Mouse (Mus musculus): ENCODE data around the gene Flt4. TPM values are rescaled to one million over a fixed set of nuclear protein-coding genes. Genes with fewer than 3 reads are reported as not detected.

Gene Flt4
- polyA plus RNA-seq, 1 experiment from 2014 or later: 9.3 TPM

DNA sequence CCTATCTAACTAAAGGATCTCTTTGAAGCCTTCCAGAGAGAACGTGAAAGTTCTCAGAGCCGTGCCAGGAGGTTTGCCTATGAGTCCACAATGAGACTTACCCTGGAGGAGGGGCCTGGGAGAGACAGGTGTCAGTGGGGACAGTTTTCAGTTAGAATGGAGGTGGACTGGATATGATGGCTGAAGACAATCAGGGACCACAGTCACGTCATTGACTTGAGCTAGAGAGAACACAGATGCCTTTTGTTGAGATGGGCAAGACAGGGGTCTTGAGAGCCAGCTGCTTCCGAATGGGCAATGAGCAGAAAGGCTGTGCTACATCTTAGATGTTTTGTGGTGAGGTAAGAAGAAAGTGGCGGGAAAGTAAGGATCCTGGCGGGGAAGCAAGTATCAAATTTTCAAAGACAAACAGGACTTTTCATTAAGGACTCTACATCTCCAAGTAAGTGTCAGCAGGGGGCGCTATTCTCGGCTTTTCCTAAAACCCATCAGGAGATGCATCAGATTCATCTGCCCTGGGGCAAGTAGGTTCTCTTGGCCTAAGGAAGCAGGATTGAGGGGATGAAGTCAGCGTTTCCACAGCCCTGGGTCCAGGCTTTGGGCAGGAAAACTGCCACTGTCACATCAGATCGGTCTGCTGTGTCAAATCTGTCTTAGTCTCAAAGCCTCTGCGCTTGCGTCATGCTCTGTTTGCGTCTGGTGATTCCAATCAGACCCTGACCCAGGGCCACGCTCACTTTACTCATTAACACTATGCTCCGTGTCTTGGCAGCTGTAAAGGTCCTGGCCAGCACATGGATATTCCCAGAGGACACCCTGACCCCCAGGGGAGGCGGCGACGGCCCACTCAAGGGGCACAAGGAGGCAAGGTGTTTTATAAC, 41.3 kb downstream of the Flt4 start:
- no peak overlapping the region for H3K4me2 ChIP-seq (ENCODE audit: low read length)
- no peaks in the 10 kb centered on the region for H3K9me3 ChIP-seq (ENCODE audit: control insufficient read depth, low read length)
- no peak for ATAC-seq (ENCODE audit: insufficient number of reproducible peaks, insufficient read depth, low FRiP score, low read depth)
- no peak overlapping the region for H3K27ac ChIP-seq (replicated peaks in 1 of 2; ENCODE audit: control insufficient read depth in 1 of 2, insufficient read depth in 1 of 2, low read depth in 2 of 2, low read length in 2 of 2)
- H3K4me1 ChIP-seq (ENCODE audit: control insufficient read depth in 2 of 2, insufficient read depth in 2 of 2, low read length in 2 of 2): peaks cover 20 to 27% of the 10 kb centered on the region in 2 experiments
- H3K27me3 ChIP-seq (ENCODE audit: control insufficient read depth, insufficient read depth, low read length): no peaks in the 10 kb centered on the region
- no peak overlapping the region for H3K4me3 ChIP-seq (ENCODE audit: control insufficient read depth in 1 of 2, insufficient read depth in 1 of 2, low read depth in 1 of 2, low read length in 2 of 2)
- H3K9ac ChIP-seq (ENCODE audit: low read length): no peak overlapping the region
- H3K36me3 ChIP-seq (ENCODE audit: control insufficient read depth, insufficient read depth, low read length): no peaks in the 10 kb centered on the region
- WGBS: 47% methylated on average over 18 of the region's 18 CpGs

DNA sequence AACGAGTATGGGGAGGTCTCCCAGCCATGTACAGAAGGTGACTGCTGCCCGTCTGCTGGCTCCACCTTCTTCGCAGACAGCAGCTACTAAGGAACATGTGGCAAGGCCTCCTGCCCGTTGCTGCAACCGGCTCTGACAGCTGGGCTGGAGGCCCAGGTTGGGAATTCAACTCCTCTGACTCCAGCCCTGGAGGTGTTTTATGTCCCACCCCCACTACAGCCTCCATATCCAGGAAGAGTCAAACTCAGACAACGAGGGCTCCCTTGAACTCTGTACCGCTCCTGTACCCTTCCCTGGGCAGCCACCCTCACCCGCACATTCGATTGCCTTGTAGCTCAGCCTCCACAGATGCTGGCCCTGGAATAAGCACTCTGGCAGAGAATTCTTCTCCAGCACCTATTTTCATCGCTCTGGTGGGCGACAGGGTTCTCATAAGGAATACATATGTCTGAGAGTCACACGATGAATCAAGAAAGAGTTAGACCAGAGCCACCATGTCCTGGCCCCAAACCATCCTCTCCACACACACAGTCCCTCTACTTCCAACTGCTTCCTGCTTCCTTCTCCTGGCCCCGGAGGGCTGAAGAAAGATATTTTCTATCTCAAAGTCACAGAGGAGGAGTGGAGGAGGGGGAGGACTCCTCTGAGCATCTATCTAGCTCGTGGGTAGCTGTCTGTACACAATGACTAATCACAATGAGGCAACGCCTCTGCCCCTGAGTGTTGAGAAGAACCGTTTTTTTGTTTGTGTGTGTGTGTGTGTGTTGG, 42.1 kb downstream of the Flt4 start:
- no peaks in the 10 kb centered on the region for H3K27me3 ChIP-seq (ENCODE audit: control insufficient read depth, insufficient read depth, low read length)
- ATAC-seq (ENCODE audit: insufficient number of reproducible peaks, insufficient read depth, low FRiP score, low read depth): no peak
- H3K27ac ChIP-seq (replicated peaks in 1 of 2; ENCODE audit: control insufficient read depth in 1 of 2, insufficient read depth in 1 of 2, low read depth in 2 of 2, low read length in 2 of 2): no peak overlapping the region
- peaks cover 17 to 21% of the 10 kb centered on the region in 2 experiments for H3K4me1 ChIP-seq (ENCODE audit: control insufficient read depth in 2 of 2, insufficient read depth in 2 of 2, low read length in 2 of 2)
- no peak overlapping the region for H3K4me3 ChIP-seq (ENCODE audit: control insufficient read depth in 1 of 2, insufficient read depth in 1 of 2, low read depth in 1 of 2, low read length in 2 of 2)
- H3K9me3 ChIP-seq (ENCODE audit: control insufficient read depth, low read length): no peaks in the 10 kb centered on the region
- no peak overlapping the region for H3K4me2 ChIP-seq (ENCODE audit: low read length)
- H3K36me3 ChIP-seq (ENCODE audit: control insufficient read depth, insufficient read depth, low read length): no peaks in the 10 kb centered on the region
- WGBS: 58% methylated on average over 16 of the region's 16 CpGs
- H3K9ac ChIP-seq (ENCODE audit: low read length): no peak overlapping the region

DNA sequence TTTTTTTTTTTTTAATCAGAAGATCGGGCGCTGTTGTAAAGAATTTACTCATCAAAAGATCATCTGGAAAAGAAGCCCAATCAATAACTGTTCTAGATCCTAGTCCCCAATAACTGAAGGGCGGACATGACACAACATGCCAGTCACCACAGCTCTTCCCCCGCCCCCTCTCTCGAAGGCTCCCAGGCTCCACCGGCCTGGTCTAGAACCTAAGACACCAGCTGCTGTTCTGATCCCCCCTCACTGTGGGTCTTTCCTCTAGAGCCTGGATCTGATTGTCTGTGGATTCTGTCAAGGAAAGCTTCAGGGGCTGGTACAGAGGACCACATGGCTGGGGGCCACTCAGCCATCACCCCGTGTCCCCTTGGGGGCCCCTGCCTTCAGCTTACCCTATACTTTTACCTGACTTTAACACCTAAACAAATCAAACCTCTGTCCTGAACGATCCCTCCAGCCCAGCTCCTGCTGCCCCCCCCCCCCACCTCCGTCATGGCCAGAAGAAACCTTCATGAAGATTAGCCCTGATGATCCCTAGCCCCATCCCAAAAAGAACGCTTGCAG, 42.8 kb downstream of the Flt4 start:
- H3K9me3 ChIP-seq (ENCODE audit: control insufficient read depth, low read length): no peaks in the 10 kb centered on the region
- ATAC-seq (ENCODE audit: insufficient number of reproducible peaks, insufficient read depth, low FRiP score, low read depth): no peak
- no peak overlapping the region for H3K4me2 ChIP-seq (ENCODE audit: low read length)
- H3K9ac ChIP-seq (ENCODE audit: low read length): no peak overlapping the region
- peaks cover 13 to 18% of the 10 kb centered on the region in 2 experiments for H3K4me1 ChIP-seq (ENCODE audit: control insufficient read depth in 2 of 2, insufficient read depth in 2 of 2, low read length in 2 of 2)
- WGBS: 83% methylated on average over 10 of the region's 10 CpGs
- H3K27me3 ChIP-seq (ENCODE audit: control insufficient read depth, insufficient read depth, low read length): no peaks in the 10 kb centered on the region
- no peak overlapping the region for H3K4me3 ChIP-seq (ENCODE audit: control insufficient read depth in 1 of 2, insufficient read depth in 1 of 2, low read depth in 1 of 2, low read length in 2 of 2)
- no peak overlapping the region for H3K27ac ChIP-seq (replicated peaks in 1 of 2; ENCODE audit: control insufficient read depth in 1 of 2, insufficient read depth in 1 of 2, low read depth in 2 of 2, low read length in 2 of 2)
- no peaks in the 10 kb centered on the region for H3K36me3 ChIP-seq (ENCODE audit: control insufficient read depth, insufficient read depth, low read length)

DNA sequence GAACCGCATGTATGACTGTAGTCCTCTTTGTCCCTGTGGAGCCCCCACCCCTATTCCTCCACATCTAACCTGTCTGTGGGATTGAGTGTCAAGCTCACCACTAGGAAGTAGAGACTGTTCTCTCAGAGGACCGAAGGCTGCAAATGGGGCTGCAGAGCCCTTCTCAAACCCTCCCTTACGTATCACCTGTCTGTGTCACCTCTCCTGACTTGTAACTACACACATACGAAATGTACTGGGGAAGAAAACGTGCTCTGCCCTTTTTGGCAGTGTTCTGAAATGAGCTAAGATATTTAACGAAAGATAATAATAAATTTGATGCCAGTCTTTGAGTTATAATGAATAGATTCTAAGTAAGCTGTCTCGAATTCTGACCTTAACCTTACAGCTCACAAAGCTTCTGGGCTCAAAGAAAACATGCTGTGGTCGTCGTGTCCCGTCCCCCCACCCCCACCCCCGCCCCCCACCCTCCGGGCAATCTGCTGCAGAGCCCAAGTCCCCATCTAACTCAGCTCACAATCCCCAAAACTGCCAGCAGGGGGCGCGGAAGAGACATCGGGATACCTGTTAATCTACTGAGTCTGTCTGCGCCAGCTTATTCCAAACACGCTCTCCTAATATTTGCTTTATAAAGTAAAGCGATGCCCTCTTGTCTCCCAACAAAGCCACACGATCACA, 43.5 kb downstream of the Flt4 start:
- H3K27ac ChIP-seq (replicated peaks in 1 of 2; ENCODE audit: control insufficient read depth in 1 of 2, insufficient read depth in 1 of 2, low read depth in 2 of 2, low read length in 2 of 2): no peak overlapping the region
- H3K4me3 ChIP-seq (ENCODE audit: control insufficient read depth in 1 of 2, insufficient read depth in 1 of 2, low read depth in 1 of 2, low read length in 2 of 2): 0 out of 4 replicates have a peak overlapping the region, but pooled peaks of 1 of the 2 experiments have one; percentile 8
- H3K27me3 ChIP-seq (ENCODE audit: control insufficient read depth, insufficient read depth, low read length): no peaks in the 10 kb centered on the region
- peaks cover 15 to 20% of the 10 kb centered on the region in 2 experiments for H3K4me1 ChIP-seq (ENCODE audit: control insufficient read depth in 2 of 2, insufficient read depth in 2 of 2, low read length in 2 of 2)
- no peaks in the 10 kb centered on the region for H3K9me3 ChIP-seq (ENCODE audit: control insufficient read depth, low read length)
- 21% methylated on average over 19 of the region's 19 CpGs for WGBS
- peak overlapping the region; percentile 57 for H3K4me2 ChIP-seq (ENCODE audit: low read length)
- peak overlapping the region; percentile 45; the same call in 1 of the 2 replicates for H3K9ac ChIP-seq (ENCODE audit: low read length)
- ATAC-seq (ENCODE audit: insufficient number of reproducible peaks, insufficient read depth, low FRiP score, low read depth): no peak
- no peaks in the 10 kb centered on the region for H3K36me3 ChIP-seq (ENCODE audit: control insufficient read depth, insufficient read depth, low read length)

DNA sequence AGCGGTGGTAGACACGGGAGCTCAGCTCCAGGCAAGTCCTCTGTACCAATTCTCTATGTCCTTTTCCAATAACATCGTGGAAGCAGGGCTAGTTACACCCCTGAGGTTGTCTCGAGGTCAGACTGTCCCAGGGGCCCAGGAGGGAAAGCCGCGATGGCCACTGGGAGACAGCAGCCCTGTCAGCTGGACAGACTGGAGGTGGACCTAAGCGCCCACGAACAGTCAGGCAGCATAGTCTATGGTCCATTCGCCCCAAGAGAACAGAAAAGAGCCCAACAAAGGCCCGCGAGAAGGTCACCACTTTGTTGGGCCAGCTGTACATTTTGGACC, 44.0 kb downstream of the Flt4 start:
- Histone ChIP-seq H3K27ac (replicated peaks in 1 of 2; ENCODE audit: control insufficient read depth in 1 of 2, insufficient read depth in 1 of 2, low read depth in 2 of 2, low read length in 2 of 2) (no peak overlapping the region), H3K27me3 (ENCODE audit: control insufficient read depth, insufficient read depth, low read length) (no peaks in the 10 kb centered on the region), H3K4me2 (ENCODE audit: low read length) (peak overlapping the region; percentile 57), H3K9ac (ENCODE audit: low read length) (peak overlapping the region; percentile 45; the same call in 1 of the 2 replicates), H3K4me3 (ENCODE audit: control insufficient read depth in 1 of 2, insufficient read depth in 1 of 2, low read depth in 1 of 2, low read length in 2 of 2) (0 out of 4 replicates have a peak overlapping the region, but pooled peaks of 1 of the 2 experiments have one; percentile 8), H3K9me3 (ENCODE audit: control insufficient read depth, low read length) (no peaks in the 10 kb centered on the region), H3K36me3 (ENCODE audit: control insufficient read depth, insufficient read depth, low read length) (no peaks in the 10 kb centered on the region), H3K4me1 (ENCODE audit: control insufficient read depth in 2 of 2, insufficient read depth in 2 of 2, low read length in 2 of 2) (peaks cover 20 to 25% of the 10 kb centered on the region in 2 experiments)
- no peak for ATAC-seq (ENCODE audit: insufficient number of reproducible peaks, insufficient read depth, low FRiP score, low read depth)
- 27% methylated on average over 11 of the region's 11 CpGs for WGBS

DNA sequence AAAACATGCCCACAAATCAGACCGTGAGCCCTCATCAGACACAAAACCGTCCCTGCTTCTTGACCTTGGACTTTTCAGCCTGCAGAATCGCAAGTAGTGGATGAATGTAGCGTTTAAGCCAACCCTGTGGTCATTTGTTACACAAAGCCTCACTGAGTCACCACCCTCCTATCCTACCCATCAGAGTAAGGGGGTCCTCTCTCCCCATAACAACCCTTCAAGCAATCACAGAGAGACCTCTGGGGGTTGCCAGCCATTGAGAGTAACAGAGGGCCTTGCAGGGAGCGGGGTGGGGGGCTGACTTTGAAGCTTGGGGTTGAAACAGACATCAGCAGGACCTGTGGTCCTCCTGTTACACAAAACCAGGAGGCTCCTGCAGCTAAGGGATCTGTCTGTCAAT, 45.6 kb downstream of the Flt4 start:
- H3K36me3 ChIP-seq (ENCODE audit: control insufficient read depth, insufficient read depth, low read length): no peaks in the 10 kb centered on the region
- H3K4me3 ChIP-seq (ENCODE audit: control insufficient read depth in 1 of 2, insufficient read depth in 1 of 2, low read depth in 1 of 2, low read length in 2 of 2): no peak overlapping the region
- no peak overlapping the region for H3K9ac ChIP-seq (ENCODE audit: low read length)
- no peaks in the 10 kb centered on the region for H3K9me3 ChIP-seq (ENCODE audit: control insufficient read depth, low read length)
- ATAC-seq (ENCODE audit: insufficient number of reproducible peaks, insufficient read depth, low FRiP score, low read depth): no peak
- no peak overlapping the region for H3K27ac ChIP-seq (replicated peaks in 1 of 2; ENCODE audit: control insufficient read depth in 1 of 2, insufficient read depth in 1 of 2, low read depth in 2 of 2, low read length in 2 of 2)
- 89% methylated on average over 5 of the region's 5 CpGs for WGBS
- H3K4me2 ChIP-seq (ENCODE audit: low read length): no peak overlapping the region
- H3K4me1 ChIP-seq (ENCODE audit: control insufficient read depth in 2 of 2, insufficient read depth in 2 of 2, low read length in 2 of 2): peaks cover 33 to 40% of the 10 kb centered on the region in 2 experiments
- no peaks in the 10 kb centered on the region for H3K27me3 ChIP-seq (ENCODE audit: control insufficient read depth, insufficient read depth, low read length)

DNA sequence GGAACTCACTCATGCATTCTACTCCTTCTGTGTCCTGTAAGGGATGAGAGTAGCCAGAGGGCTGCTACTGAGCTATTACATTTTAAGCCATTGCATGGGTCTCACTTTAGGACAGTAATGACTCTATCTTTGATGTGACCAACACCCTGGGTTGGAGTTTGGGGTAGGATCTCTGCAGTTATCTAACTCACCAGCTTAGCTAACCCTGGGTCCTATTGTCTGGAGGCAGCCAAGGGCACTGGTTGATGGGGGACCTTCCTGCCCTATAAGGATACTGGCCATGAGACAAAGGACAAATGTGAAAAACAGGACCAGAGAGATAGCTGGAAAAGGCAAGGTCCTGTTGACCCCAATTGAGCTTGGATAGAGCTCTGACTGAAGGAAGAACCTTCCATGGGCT, 46.4 kb downstream of the Flt4 start:
- no peak for ATAC-seq (ENCODE audit: insufficient number of reproducible peaks, insufficient read depth, low FRiP score, low read depth)
- no peaks in the 10 kb centered on the region for H3K9me3 ChIP-seq (ENCODE audit: control insufficient read depth, low read length)
- H3K36me3 ChIP-seq (ENCODE audit: control insufficient read depth, insufficient read depth, low read length): no peaks in the 10 kb centered on the region

More for the DNA sequence above, 46.4 kb downstream of the Flt4 start:
- Histone ChIP-seq H3K4me1 (ENCODE audit: control insufficient read depth in 2 of 2, insufficient read depth in 2 of 2, low read length in 2 of 2) (peaks cover 32 to 36% of the 10 kb centered on the region in 2 experiments), H3K27me3 (ENCODE audit: control insufficient read depth, insufficient read depth, low read length) (no peaks in the 10 kb centered on the region), H3K27ac (replicated peaks in 1 of 2; ENCODE audit: control insufficient read depth in 1 of 2, insufficient read depth in 1 of 2, low read depth in 2 of 2, low read length in 2 of 2) (no peak overlapping the region), H3K4me3 (ENCODE audit: control insufficient read depth in 1 of 2, insufficient read depth in 1 of 2, low read depth in 1 of 2, low read length in 2 of 2) (no peak overlapping the region), H3K4me2 (ENCODE audit: low read length) (no peak overlapping the region), H3K9ac (ENCODE audit: low read length) (no peak overlapping the region)

All from heart, embryonic 14.5 days (tissue).